In the genomic region with DNA sequence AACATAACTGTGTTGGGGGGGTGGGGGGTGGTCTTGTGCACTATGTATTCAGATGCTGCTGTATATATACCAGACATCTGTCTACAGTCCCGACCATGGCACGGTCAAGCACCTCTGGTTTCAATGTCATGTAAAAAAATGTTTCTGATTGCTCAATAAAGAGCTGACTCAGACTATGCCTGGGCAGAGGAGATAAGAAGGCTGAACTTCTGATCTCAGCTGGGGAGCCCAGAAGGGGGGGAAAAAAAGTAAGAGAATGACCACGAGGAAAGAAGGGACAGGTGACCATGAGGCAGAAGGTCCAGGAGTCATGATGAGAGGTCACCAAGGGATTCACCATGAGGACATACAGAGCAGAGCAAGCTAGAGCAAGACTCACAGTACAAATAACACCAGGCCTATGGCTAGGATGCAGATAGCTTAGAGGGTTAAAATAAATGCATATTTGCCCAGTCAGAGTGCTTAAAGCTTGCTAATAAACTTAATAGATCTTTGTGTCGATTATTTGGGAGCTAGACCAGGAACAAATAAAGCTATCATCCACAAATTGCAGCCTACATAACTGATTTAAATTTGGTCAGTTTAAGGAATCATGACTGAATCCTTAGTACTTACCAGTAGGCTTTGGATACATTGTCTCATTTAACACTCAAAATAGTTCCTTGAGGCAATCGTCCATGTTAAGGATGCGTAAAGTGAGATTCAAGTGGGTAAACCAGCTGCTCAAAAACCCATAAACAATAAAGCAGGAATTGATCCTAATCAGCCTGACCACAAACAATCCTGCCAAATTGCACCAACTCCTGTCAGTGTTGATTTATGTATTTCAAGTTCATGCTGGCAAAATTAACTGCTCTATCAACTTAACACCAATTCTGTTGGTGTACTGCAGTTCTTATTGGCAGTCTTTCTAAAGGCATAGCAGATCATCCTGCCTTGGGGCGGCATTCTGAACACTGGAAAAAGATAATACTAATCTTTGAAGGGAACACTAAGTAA, we compare ENCODE assay signal across 12 mouse cellular contexts. TPM values are rescaled to one million over a fixed set of nuclear protein-coding genes. Genes with fewer than 3 reads are reported as not detected.
DNase-seq lines count a peak whose midpoint lies in the region; ATAC-seq and TF ChIP-seq lines count a peak whose summit lies in the region.
"Had no signal": no experiment of that assay in that cellular context is flagged by ENCODE, and none has a peak within 500 bp of the region (broad histone marks: within the 10 kb centered on the region; RNA-seq: fewer than 3 reads in every experiment).

No protein-coding gene starts in this region.

- H3K79me3 ChIP-seq in C2C12 (ENCODE audit: low read depth) = peaks cover 32% of the 10 kb centered on the region

- no peaks in the 10 kb centered on the region for H3K36me3 ChIP-seq in C2C12 (ENCODE audit: control insufficient read depth, insufficient read depth)
- H3K36me3 ChIP-seq in erythroblast, embryonic 14.5 days (ENCODE audit: control insufficient read depth) = peaks cover 9% of the 10 kb centered on the region
- H3K36me3 ChIP-seq in liver, embryonic 16.5 days (ENCODE audit: control insufficient read depth, insufficient read depth) = no peaks in the 10 kb centered on the region
- no peaks in the 10 kb centered on the region for H3K36me3 ChIP-seq in midbrain, embryonic 13.5 days
- H3K36me3 ChIP-seq: limb, embryonic 12.5 days; midbrain, embryonic 10.5 days had no signal

- peak overlapping the region; percentile 30 for H3K9ac ChIP-seq in liver, embryonic 16.5 days (ENCODE audit: low read depth, low read length)
- H3K9ac ChIP-seq in midbrain, embryonic 13.5 days (replicated peaks) = no peak overlapping the region
- H3K9ac ChIP-seq: limb, embryonic 12.5 days had no signal

- peaks cover 71% of the 10 kb centered on the region for H3K79me2 ChIP-seq in C2C12 (ENCODE audit: control insufficient read depth, insufficient read depth)

- peaks cover 72% of the 10 kb centered on the region for H3K4me1 ChIP-seq in erythroblast, embryonic 14.5 days (ENCODE audit: control insufficient read depth)
- peaks cover 35% of the 10 kb centered on the region for H3K4me1 ChIP-seq in liver, embryonic 16.5 days (ENCODE audit: control insufficient read depth, low read depth, low read length)
- peaks cover 15% of the 10 kb centered on the region for H3K4me1 ChIP-seq in midbrain, embryonic 13.5 days (replicated peaks)

- ATAC-seq in liver, embryonic 16.5 days (ENCODE audit: low read depth) = peak; percentile 89
- no peak for ATAC-seq in midbrain, embryonic 13.5 days

- DNase-seq in adrenal gland, adult 2 months = peak; percentile 71
- no peak for DNase-seq in adrenal gland, adult 18-20 months (ENCODE audit: low spot score in 2 of 2)
- DNase-seq in right cerebral cortex, adult 2 months (ENCODE audit: low spot score in 2 of 2) = no peak
- DNase-seq in urinary bladder, adult 2 months (ENCODE audit: low spot score) = no peak
- DNase-seq: cerebellum, postnatal 25 days; kidney, postnatal 36 days had no signal

- 22% methylated on average over 7 of the region's 7 CpGs for WGBS in liver, embryonic 16.5 days (ENCODE audit: insufficient replicate concordance)
- 80% methylated on average over 7 of the region's 7 CpGs for WGBS in midbrain, embryonic 13.5 days

- H3K27ac ChIP-seq in liver, embryonic 16.5 days (ENCODE audit: low read length) = peak overlapping the region; percentile 76
- H3K27ac ChIP-seq in midbrain, embryonic 13.5 days = no peak overlapping the region
- H3K27ac ChIP-seq: limb, embryonic 12.5 days; midbrain, embryonic 10.5 days had no signal

- H3K27me3 ChIP-seq in C2C12 (ENCODE audit: control insufficient read depth, insufficient read depth, insufficient read length) = no peaks in the 10 kb centered on the region
- H3K27me3 ChIP-seq in erythroblast, embryonic 14.5 days (ENCODE audit: control insufficient read depth) = peaks cover 4% of the 10 kb centered on the region; the same call in 1 of the 2 replicates
- H3K27me3 ChIP-seq in liver, embryonic 16.5 days (ENCODE audit: control insufficient read depth, insufficient read depth, low read depth, low read length) = no peaks in the 10 kb centered on the region
- peaks cover 5% of the 10 kb centered on the region; the same call in 1 of the 2 replicates for H3K27me3 ChIP-seq in midbrain, embryonic 13.5 days
- H3K27me3 ChIP-seq: limb, embryonic 12.5 days had no signal

- H3K9me3 ChIP-seq in erythroblast, embryonic 14.5 days (ENCODE audit: control insufficient read depth, low read length) = peaks cover 5% of the 10 kb centered on the region
- H3K9me3 ChIP-seq in liver, embryonic 16.5 days (replicated peaks; ENCODE audit: control insufficient read depth, low read length) = no peaks in the 10 kb centered on the region
- peaks cover 8% of the 10 kb centered on the region; the same call in 1 of the 2 replicates for H3K9me3 ChIP-seq in midbrain, embryonic 13.5 days
- H3K9me3 ChIP-seq: limb, embryonic 12.5 days had no signal

- peak overlapping the region; percentile 50 for H3K4me2 ChIP-seq in liver, embryonic 16.5 days (ENCODE audit: low read depth, low read length)
- no peak overlapping the region for H3K4me2 ChIP-seq in midbrain, embryonic 13.5 days (replicated peaks)
- H3K4me2 ChIP-seq: limb, embryonic 12.5 days had no signal

- no peak for TF ChIP-seq CTCF in C2C12 (IDR thresholded peaks at IDR 0.05; ENCODE audit: control insufficient read depth, insufficient read depth, insufficient read length)

- H3K4me3 ChIP-seq in C2C12 (ENCODE audit: insufficient read depth, poor library complexity, severe bottlenecking) = no peak overlapping the region
- peak overlapping the region; percentile 36 for H3K4me3 ChIP-seq in erythroblast, embryonic 14.5 days (replicated peaks)
- H3K4me3 ChIP-seq in liver, embryonic 16.5 days (ENCODE audit: low read depth, low read length) = peak overlapping the region; percentile 21
- H3K4me3 ChIP-seq in midbrain, embryonic 13.5 days (replicated peaks) = no peak overlapping the region
- H3K4me3 ChIP-seq: limb, embryonic 12.5 days; midbrain, embryonic 10.5 days had no signal

- no peak overlapping the region for H3ac ChIP-seq in C2C12 (ENCODE audit: control insufficient read depth, insufficient read length, low read depth)

TF ChIP-seq in C2C12, 6 proteins besides CTCF, POLR2A, EP300 and RAD21:
- TF ChIP-seq USF1 (IDR thresholded peaks at IDR 0.05; ENCODE audit: low read depth) (no peak), MYOG (IDR thresholded peaks at IDR 0.05; ENCODE audit: control insufficient read depth, extremely low read depth, insufficient read length) (no peak), CEBPB (IDR thresholded peaks at IDR 0.05; ENCODE audit: low read depth) (peak; percentile 94), MYOD1 (IDR thresholded peaks at IDR 0.05; ENCODE audit: control insufficient read depth, insufficient read length, low read depth) (peak; percentile 52)

RNA-seq across cellular contexts. Expression of gene Pip4k2a, which starts 5.1 kb away (rescaled TPM):
- total RNA-seq in adrenal gland, adult 2 months (2021) = 10 to 100 TPM; 32.3 to 40.3 TPM
- 3.6 and 5.8 TPM in 2 replicates for polyA plus RNA-seq in adrenal gland, adult 2 months (2012; rRNA removed)
- 10 to 100 TPM; 19.4 to 40.7 TPM for total RNA-seq in adrenal gland, adult 18-20 months (2021)
- 8.7 TPM for polyA plus RNA-seq in C2C12 (2012; fragmentation: generic; extraction: Trizol)
- 3.8 and 6.1 TPM in 2 replicates for polyA plus RNA-seq in erythroblast, embryonic 14.5 days (2012)
- 13.5 and 14.6 TPM in 2 replicates for polyA plus RNA-seq in liver, embryonic 16.5 days (2015; fragmentation: Nextera tagmentation; extraction: Ambion mirVana)
- 8.0 and 8.3 TPM in 2 replicates for polyA plus RNA-seq in midbrain, embryonic 13.5 days (2015; fragmentation: Nextera tagmentation; extraction: Ambion mirVana)
- 16.8 and 19.9 TPM in 2 replicates for polyA plus RNA-seq in urinary bladder, adult 2 months (2012; rRNA removed)

RNA-seq across cellular contexts. Expression of gene 4930426L09Rik, which starts 5.3 kb away (rescaled TPM):
- under 1 TPM; 0.78 to 0.90 TPM for total RNA-seq in adrenal gland, adult 2 months (2021)
- 0.13 and 0.28 TPM in 2 replicates for polyA plus RNA-seq in adrenal gland, adult 2 months (2012; rRNA removed)
- 1 to 10 TPM in 1 of 2 experiments, under 1 TPM in 1; 0.96 to 1.2 TPM for total RNA-seq in adrenal gland, adult 18-20 months (2021)
- 0.54 TPM for polyA plus RNA-seq in C2C12 (2012; fragmentation: generic; extraction: Trizol)
- polyA plus RNA-seq in erythroblast, embryonic 14.5 days (2012) = not detected in 2 replicates
- 0.12 and 0.15 TPM in 2 replicates for polyA plus RNA-seq in liver, embryonic 16.5 days (2015; fragmentation: Nextera tagmentation; extraction: Ambion mirVana)
- polyA plus RNA-seq in midbrain, embryonic 13.5 days (2015; fragmentation: Nextera tagmentation; extraction: Ambion mirVana) = 0.32 and 0.58 TPM in 2 replicates
- 1.6 and 1.7 TPM in 2 replicates for polyA plus RNA-seq in urinary bladder, adult 2 months (2012; rRNA removed)

Comparison
In these comparisons a context has a peak if more than half of its experiments do, and no peak if none do; other contexts are left out.
1. H3K4me3 ChIP-seq: peak in erythroblast, embryonic 14.5 days (single experiment) and liver, embryonic 16.5 days (single experiment); none in C2C12 (single experiment) and midbrain, embryonic 13.5 days (single experiment).